Mouse (Mus musculus): ENCODE measurements around the gene Ugt1a7c. TPM values are rescaled to one million over a fixed set of nuclear protein-coding genes. Genes with fewer than 3 reads are reported as not detected.

The Ugt1a7c gene
- polyA plus RNA-seq, 1 experiment from 2014 or later, result 1.5 TPM

DNA sequence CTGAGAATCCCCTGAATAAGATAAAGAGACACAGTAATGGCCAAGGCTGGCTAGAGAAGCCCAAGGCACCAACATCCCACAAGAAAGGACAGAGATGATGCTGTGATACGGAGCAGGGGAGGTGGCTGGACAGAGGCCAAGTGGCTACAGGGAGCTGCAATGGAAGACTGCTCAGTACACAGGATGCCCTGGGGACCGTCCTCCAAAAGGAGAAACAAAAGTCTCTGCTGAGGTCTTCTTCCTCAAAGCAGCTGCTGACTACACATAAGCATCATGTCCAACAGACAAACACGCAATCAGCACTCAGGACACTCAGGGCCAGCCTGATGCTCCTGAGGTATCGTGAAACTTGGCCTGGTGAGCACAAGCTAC, 170.0 kb downstream of the Ugt1a7c start:
- 72% methylated on average over 4 of the region's 4 CpGs for WGBS
- TF ChIP-seq CTCF (IDR thresholded peaks at IDR 0.05; ENCODE audit: low read depth), result no peak
- DNase-seq (no peak), ATAC-seq (ENCODE audit: insufficient read depth) (no peak)
- no peak overlapping the region for H3K4me2 ChIP-seq
- no peak overlapping the region for H3K9ac ChIP-seq
- H3K9me3 ChIP-seq (ENCODE audit: low read depth, low read length), result no peaks in the 10 kb centered on the region
- no peak overlapping the region for H3K4me3 ChIP-seq (ENCODE audit: low read depth, low read length)
- no peak overlapping the region for H3K27ac ChIP-seq (ENCODE audit: low read depth)
- H3K27me3 ChIP-seq (ENCODE audit: insufficient read depth, low read length), result no peaks in the 10 kb centered on the region
- H3K36me3 ChIP-seq (ENCODE audit: insufficient read depth), result peaks cover 100% of the 10 kb centered on the region
- no peaks in the 10 kb centered on the region for H3K4me1 ChIP-seq (ENCODE audit: insufficient read depth)

DNA sequence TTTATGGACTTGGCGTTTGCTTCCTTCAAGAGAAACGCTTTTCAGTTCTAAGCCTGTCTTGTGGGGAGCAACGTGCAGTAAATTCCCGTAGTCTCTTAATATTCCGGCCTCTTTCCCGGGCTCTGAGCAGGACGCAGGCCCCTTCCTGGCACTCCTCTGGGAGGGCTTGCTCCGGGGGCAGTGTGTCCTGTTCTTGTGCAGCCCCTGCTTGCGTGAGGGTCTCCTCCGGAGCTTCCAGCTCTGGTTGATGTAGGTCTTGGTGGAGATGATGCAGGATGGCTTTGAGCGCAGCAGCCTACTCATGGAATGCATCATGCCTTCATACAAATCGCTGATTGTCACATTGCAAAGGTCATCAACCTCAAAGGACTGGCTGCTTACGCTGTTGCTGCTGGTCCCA, 171.3 kb downstream of the Ugt1a7c start:
- TF ChIP-seq CTCF (IDR thresholded peaks at IDR 0.05; ENCODE audit: low read depth), result no peak
- WGBS, result 87% methylated on average over 13 of the region's 13 CpGs
- ATAC-seq (ENCODE audit: insufficient read depth), result no peak

DNA sequence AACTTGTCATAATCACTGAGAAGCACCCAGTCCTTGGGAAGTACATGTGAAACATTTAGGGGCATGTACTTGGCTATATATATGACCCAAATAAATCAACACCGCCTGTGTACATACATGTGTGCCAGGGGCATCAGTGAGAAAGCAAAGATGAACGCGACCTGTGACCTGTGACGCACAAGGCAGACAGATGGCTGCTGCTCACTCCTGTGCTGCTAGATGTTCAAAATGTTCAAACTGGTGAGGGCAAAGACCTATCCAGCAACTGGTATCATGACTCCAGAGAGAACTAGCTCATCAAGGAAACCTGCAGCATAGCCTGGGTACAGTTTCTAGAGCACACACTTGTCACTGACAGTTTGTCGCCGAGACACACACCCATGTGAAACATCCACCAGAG, 172.6 kb downstream of the Ugt1a7c start:
- ATAC-seq (ENCODE audit: insufficient read depth) (no peak), DNase-seq (no peak)
- Histone ChIP-seq H3K4me3 (ENCODE audit: low read depth, low read length) (no peak overlapping the region), H3K9ac (no peak overlapping the region), H3K9me3 (ENCODE audit: low read depth, low read length) (no peaks in the 10 kb centered on the region), H3K4me1 (ENCODE audit: insufficient read depth) (no peaks in the 10 kb centered on the region), H3K27ac (ENCODE audit: low read depth) (no peak overlapping the region), H3K4me2 (no peak overlapping the region), H3K36me3 (ENCODE audit: insufficient read depth) (peaks cover 91% of the 10 kb centered on the region), H3K27me3 (ENCODE audit: insufficient read depth, low read length) (no peaks in the 10 kb centered on the region)
- WGBS, result 90% methylated on average over 6 of the region's 6 CpGs
- TF ChIP-seq CTCF (IDR thresholded peaks at IDR 0.05; ENCODE audit: low read depth), result no peak

More for the DNA sequence above, 171.3 kb downstream of the Ugt1a7c start:
- no peaks in the 10 kb centered on the region for H3K9me3 ChIP-seq (ENCODE audit: low read depth, low read length)
- no peak overlapping the region for H3K9ac ChIP-seq
- H3K27me3 ChIP-seq (ENCODE audit: insufficient read depth, low read length), result no peaks in the 10 kb centered on the region
- H3K4me2 ChIP-seq, result no peak overlapping the region
- peaks cover 91% of the 10 kb centered on the region for H3K36me3 ChIP-seq (ENCODE audit: insufficient read depth)
- no peak overlapping the region for H3K4me3 ChIP-seq (ENCODE audit: low read depth, low read length)
- no peaks in the 10 kb centered on the region for H3K4me1 ChIP-seq (ENCODE audit: insufficient read depth)
- no peak for DNase-seq
- no peak overlapping the region for H3K27ac ChIP-seq (ENCODE audit: low read depth)

DNA sequence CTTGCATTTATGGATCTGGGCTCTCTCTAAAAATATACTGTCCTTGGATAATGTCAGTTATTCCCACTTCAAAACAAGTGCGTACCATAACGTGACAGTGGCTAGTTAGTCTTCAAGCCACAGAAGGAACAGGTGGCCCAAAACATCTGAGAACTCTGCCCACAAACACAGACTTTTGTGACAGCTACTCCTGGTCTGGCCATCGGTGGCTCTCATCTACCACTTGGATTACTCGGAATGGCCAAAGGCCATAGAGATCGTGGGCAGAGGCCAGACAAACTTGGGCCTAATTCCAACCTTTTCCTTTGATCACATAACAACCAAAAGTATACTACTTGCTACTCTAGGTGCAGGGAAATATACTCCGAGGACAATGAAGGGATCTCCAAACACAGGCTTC, 173.2 kb downstream of the Ugt1a7c start:
- no peak for TF ChIP-seq CTCF (IDR thresholded peaks at IDR 0.05; ENCODE audit: low read depth)
- no peak for DNase-seq

More for the DNA sequence above, 173.2 kb downstream of the Ugt1a7c start:
- ATAC-seq (ENCODE audit: insufficient read depth), result no peak
- H3K27me3 ChIP-seq (ENCODE audit: insufficient read depth, low read length), result no peaks in the 10 kb centered on the region
- no peak overlapping the region for H3K4me2 ChIP-seq
- H3K9me3 ChIP-seq (ENCODE audit: low read depth, low read length), result no peaks in the 10 kb centered on the region
- no peaks in the 10 kb centered on the region for H3K4me1 ChIP-seq (ENCODE audit: insufficient read depth)
- WGBS, result 85% methylated on average over 6 of the region's 6 CpGs
- H3K36me3 ChIP-seq (ENCODE audit: insufficient read depth), result peaks cover 91% of the 10 kb centered on the region
- no peak overlapping the region for H3K27ac ChIP-seq (ENCODE audit: low read depth)
- no peak overlapping the region for H3K9ac ChIP-seq
- H3K4me3 ChIP-seq (ENCODE audit: low read depth, low read length), result no peak overlapping the region

Other genes starting within 250 kb of the Ugt1a7c start
- 32.8 and 36.1 TPM in 2 replicates for gene Dgkd, start 241.8 kb upstream of the Ugt1a7c start, polyA plus RNA-seq (2014; fragmentation: Nextera tagmentation; extraction: Ambion mirVana)
- 35.6 and 36.7 TPM in 2 replicates for gene Usp40, start 86.5 kb upstream of the Ugt1a7c start, polyA plus RNA-seq (2014; fragmentation: Nextera tagmentation; extraction: Ambion mirVana)
- gene Ugt1a10, start 39.7 kb upstream of the Ugt1a7c start, polyA plus RNA-seq (2014; fragmentation: Nextera tagmentation; extraction: Ambion mirVana), result not detected in 2 replicates
- not detected in 2 replicates for gene Ugt1a9, start 24.3 kb upstream of the Ugt1a7c start, polyA plus RNA-seq (2014; fragmentation: Nextera tagmentation; extraction: Ambion mirVana)
- not detected in 2 replicates for gene Ugt1a8, start 7.2 kb upstream of the Ugt1a7c start, polyA plus RNA-seq (2014; fragmentation: Nextera tagmentation; extraction: Ambion mirVana)
- gene Ugt1a6b, start 8.2 kb downstream of the Ugt1a7c start, polyA plus RNA-seq (2014; fragmentation: Nextera tagmentation; extraction: Ambion mirVana), result 0.38 TPM in 1 of 2 replicates, not detected in the other
- gene Ugt1a6a, start 39.7 kb downstream of the Ugt1a7c start, polyA plus RNA-seq (2014; fragmentation: Nextera tagmentation; extraction: Ambion mirVana), result 0.96 and 1.2 TPM in 2 replicates
- 0.08 TPM in 1 of 2 replicates, not detected in the other for gene Ugt1a5, start 71.0 kb downstream of the Ugt1a7c start, polyA plus RNA-seq (2014; fragmentation: Nextera tagmentation; extraction: Ambion mirVana)
- not detected in 2 replicates for gene Ugt1a2, start 105.5 kb downstream of the Ugt1a7c start, polyA plus RNA-seq (2014; fragmentation: Nextera tagmentation; extraction: Ambion mirVana)
- gene Dnajb3, start 110.7 kb downstream of the Ugt1a7c start, polyA plus RNA-seq (2014; fragmentation: Nextera tagmentation; extraction: Ambion mirVana), result 6.2 and 8.2 TPM in 2 replicates
- 0.16 TPM in 1 of 2 replicates, not detected in the other for gene Ugt1a1, start 116.9 kb downstream of the Ugt1a7c start, polyA plus RNA-seq (2014; fragmentation: Nextera tagmentation; extraction: Ambion mirVana)
- 2.1 and 2.7 TPM in 2 replicates for gene Mroh2a, start 131.9 kb downstream of the Ugt1a7c start, polyA plus RNA-seq (2014; fragmentation: Nextera tagmentation; extraction: Ambion mirVana)
- gene Hjurp, start 182.6 kb downstream of the Ugt1a7c start, polyA plus RNA-seq (2014; fragmentation: Nextera tagmentation; extraction: Ambion mirVana), result 215 and 225 TPM in 2 replicates
- gene Trpm8, start 182.6 kb downstream of the Ugt1a7c start, polyA plus RNA-seq (2014; fragmentation: Nextera tagmentation; extraction: Ambion mirVana), result 0.18 TPM in 1 of 2 replicates, not detected in the other

Data from lung, embryonic 14.5 days (tissue).